Mouse (Mus musculus) left cerebral cortex, adult 18-20 months (tissue): ENCODE results near the gene Kif1c. TPM values are rescaled to one million over a fixed set of nuclear protein-coding genes. Genes with fewer than 3 reads are reported as not detected.

Experiments used
- DNase-seq, 2 experiments: peaks; one replicate each; pipeline ENCODE4 v3.0.0; 2021 to 2022; ENCODE audit warnings: low spot score in 2 of 2, mixed read lengths in 1 of 2
- long read RNA-seq, 2 experiments: library from polyadenylated mRNA; stranded (forward); transcript quantifications; one replicate each; pipeline ENCODE4 v2.0.0; 2021
- total RNA-seq, 2 experiments: library from RNA; stranded (reverse); gene quantifications; 2 replicates each; pipeline ENCODE4 v1.2.3; 2021

Gene Kif1c
- total RNA-seq: 10 to 100 TPM; 54.8 to 57.7 TPM
- long read RNA-seq, experiment 1, partial matches to known transcripts: 2 of 5 reads
- long read RNA-seq, experiment 1, other reads (novel, unspliced or antisense): 3 of 5 reads
- long read RNA-seq, experiment 2, partial matches to known transcripts: 6 of 6 reads
- long read RNA-seq, experiment 2, other reads (novel, unspliced or antisense): 0 of 6 reads

DNA sequence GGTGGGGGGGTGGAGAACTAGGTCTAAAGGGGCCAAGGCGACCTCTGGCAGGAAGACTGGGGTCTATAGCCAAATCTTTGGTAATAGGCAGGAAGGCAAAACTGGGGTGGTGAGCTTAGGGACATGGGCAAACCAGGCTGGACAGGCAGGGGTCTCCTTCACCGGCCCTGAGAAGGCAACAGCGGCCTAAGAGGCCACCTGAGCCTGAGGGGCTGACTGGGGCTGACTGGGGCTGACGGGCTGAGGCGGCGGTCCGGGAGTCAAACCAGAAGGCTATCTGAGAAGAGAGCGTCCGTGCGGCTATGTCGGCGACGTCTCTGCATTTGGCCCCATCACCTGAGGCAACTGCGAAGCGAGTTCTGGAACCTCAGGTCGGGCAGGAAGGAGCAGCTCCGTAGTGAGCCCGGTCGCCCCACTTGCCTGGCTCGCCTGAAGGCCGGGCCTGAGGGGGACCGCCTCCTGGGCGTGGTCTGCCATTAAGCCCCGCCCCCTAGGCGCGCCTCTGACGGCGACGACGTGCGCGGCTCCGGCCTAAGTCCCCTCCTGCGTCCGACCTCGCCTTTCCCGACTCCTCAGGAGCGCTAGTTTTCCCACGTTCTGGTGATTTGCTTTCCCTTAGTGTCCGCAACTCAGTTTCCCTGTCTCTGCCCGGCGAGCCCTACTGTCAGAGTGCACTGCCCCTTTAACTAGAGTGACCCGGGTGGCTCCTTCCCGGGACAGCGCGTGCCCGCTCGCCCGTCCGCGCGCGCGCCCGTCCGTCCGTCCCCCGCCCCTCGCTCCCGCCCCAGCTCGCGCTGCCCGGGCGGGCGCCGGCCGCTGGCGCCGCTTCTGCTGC is at the start of gene Kif1c, which contains the start of gene Inca1:
TSS of gene Kif1c (plus strand) at position 827 of the 835 bp plus-strand sequence.
TSS of gene Inca1 (minus strand) at position 434 of the 835 bp plus-strand sequence.
- peak; percentile 93 to 94 for DNase-seq

DNA sequence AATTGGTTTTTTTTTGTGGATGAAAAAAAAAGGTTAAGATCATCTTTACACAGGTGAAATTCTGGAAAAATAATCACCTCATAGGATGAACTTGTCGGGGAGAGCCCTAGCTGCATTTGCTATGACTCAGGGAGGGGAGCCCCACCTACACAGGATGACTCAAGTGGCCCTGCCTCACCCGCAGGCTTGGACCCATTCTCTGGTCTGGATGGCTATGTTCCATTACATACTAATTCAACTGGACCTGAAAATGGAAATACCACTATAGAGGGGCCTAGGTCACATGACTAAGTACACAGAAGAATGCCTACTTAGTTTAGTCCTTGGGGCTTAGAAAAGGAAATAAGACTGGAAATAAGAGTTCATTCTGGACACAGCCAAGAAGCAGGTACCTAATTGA is 49.0 kb upstream of the Kif1c start:
- DNase-seq: no peak

DNA sequence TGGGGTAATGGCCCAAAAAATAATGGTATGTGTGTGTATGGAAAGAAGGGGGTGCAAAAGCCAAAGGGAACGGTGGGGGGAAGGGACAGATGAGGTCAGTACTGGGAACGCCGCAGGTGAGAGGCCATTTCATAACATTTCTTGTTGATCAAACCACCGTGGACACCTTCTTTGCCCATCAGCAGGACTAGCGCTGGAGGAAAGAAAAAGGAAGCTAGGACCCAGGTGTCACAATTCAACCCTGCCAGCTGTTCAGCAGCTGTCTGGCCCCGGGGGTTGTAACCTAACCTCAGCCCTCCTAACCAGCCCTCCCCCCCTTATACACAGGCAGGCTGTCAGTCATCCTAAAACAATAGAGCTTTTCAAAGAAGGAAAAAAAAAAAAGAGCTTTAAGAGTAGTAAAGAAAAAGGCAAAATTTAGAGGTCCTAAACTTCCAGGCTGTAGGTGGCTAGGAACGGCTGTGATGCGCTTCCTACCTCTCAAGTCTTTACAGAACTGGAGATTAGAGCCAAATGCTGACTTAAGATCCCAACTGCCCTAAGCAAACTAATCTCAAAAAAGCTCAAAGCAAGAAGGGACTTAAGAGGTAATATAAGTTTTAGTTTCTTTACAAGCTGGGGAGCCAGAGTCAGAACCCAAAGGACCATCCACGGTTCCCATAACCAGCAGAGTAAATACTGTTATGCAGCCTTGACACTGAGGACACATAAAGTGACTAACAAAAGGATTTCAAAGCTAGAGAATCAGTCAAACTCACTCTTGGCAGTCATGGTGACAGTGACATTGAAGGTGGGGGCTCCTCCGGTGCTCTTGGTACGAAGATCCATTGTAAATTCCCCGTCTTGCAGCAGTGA is 48.1 kb upstream of the Kif1c start:
- DNase-seq: no peak

DNA sequence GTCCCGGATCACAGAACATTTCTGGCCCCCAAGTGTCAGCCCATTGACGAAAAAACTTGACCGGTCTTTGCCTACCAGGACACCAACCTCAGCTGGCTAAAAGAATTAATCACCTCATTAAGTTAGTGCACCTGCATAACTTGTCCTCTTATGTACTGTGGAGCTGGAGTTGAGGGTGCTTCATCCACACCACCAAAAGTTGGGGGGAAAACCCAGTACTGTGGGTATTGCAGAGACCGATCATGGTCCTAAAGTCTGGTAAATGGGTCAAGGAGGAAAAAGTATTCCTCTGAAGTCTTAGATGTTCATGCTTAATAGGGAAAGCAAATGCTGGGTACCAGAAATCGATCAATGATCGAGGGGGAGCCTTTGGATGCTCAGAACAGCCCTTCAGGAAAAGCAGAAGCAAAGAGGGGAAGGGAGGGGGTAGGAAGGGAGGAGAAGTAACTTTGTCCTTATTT is 47.4 kb upstream of the Kif1c start:
- no peak for DNase-seq

DNA sequence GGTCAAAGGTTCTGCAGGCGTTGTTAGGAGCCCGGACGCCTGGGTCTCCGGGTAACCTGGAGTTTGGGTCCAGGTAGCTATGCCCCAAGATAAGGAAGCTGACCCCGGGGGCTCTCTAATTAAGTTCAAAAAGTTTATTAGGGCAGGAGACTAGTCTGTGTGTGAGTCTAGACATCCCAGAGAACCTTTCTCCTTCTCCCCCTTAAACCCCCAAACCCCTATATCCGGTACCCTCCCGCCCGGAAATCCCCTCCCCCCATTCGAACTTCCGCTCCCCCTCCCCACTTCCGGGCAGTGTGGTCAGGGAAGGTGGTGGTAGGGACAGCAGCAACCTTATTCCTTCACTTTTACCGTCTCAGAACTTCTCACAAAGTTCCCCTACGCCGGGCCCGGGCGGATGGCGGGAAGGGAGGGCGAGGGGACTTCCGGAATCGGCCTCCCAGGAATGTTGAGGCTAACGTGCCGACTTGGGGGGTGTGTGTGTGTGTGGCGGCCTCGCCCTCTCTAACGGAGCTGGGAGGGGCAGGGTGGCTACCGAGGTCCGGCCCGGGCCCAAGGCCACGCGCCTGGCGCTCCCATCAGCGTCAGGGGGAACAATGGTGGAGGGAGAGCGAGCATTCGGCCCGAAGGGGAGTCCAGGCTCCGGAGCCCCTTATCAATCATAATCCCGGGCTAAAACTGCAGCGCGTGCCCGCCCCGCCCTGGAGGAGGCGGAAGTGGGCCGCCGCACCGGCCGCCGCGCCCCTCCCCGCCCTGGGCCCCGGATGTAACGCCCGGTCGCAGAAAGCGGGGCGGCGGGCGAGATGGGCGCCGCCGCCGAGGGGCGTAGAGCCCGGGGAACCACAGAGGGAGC is 46.8 kb upstream of the Kif1c start:
- peak; percentile 51 to 54 for DNase-seq

DNA sequence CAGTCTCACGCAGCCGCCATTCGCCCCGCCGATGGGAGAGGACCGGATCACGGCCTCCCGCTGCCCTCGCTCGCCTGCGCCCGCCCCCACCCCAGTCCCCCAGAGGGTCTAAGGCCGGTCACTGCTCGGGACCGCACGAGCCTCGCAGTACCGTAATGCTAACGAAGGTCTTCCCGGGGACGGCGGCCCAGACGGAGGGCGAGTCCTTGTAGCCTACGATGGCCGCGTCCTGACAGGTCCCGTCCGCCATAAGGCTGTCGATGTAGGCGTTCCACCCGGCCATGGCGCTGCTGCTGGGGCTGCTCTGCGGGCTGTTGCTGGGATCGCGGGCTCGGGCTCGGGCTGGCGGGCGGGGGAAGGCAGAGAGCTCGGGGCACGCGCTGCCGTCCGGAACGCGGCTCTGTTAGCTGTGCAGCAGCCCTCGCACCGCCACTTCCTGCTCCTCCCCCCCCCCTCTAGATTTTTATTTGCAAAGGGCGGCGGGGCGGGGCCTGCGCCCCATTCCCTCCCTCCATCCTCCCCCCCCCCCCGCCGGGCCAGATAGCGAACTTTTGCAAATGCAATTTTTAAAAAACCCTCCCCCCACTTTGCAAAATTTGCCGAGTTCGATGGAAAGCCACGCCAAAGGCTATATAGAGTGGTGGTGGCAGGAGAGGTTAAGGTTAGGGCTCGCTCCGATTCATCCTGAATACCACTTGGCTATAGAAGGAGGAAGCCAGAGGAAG is 46.0 kb upstream of the Kif1c start, which contains the start of gene Pfn1:
TSS of gene Pfn1 (minus strand) at position 447 of the 725 bp plus-strand sequence.
- peak; percentile 63 to 68 for DNase-seq

DNA sequence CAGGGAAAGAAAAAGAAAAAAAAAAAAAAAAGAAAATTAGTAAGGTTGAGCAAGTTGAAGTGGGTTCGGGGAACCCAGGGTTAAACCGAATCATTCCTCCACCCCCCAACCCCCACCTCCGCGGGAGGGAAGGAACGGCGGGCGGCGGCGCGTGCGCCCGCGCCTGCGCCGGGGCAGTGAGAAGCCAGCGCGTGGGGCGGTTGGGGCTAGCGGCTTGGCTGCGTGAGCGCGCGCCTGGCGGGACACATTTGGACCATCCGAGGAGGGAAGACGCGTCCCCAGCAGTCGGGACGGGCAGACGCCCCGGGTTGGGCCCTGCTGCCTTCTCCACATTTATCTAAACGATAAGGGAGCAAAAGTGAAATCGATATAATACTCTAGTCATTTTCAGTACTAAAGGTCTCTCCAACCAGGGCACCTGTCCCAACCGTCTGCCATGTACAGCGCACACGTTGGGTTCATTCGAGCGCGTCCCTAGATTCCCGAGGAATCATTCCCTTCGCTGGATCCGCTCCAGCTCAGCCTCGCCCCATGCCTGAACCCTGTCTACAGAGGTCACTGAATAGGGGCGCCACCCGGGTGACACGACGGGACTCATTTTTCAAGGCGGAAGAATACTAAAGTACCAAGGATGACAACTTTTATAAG is 45.3 kb upstream of the Kif1c start:
- DNase-seq: peak; percentile 68 to 80

DNA sequence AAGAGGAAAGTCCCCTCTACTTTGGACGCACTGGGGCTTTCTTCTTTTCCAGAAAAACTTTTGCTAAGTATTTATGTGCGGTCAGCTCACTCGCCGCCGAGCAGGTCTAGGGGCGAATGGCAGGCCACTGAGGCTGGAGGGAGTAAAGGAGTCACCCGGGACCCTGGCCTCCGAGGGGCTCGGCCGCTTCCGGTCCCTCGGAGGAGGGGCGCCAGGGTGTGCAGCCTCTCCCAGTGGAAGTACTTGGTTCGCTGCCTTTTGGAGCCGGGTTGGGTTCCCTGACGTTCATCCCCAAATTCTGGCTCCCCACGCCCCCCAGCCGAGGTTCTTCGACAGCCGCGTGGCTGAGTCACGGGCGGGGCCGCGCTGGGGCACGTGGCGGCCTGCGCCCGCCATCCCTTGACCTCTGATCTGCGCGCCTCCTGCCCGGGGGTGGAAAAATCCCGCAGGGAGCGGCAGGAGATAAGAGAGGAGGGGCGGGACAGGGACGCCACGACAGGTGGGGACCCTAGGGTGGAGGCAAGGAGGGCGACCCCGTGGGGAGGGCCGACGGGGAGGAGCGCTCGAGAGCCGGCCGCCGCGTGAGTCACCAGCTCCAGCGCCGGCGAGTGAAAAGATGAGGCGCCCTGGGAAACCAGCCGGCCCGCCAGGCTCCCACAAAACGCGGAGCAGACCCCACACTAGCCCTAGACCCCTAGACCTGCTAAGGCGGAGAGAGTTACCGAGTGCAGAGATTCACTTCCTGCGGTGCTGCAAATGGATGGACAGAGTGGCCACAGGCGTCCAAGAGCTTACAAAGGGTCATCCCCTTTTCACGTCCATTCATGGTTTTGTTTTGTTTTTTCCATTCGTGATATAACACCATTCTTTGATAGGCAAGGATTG is 44.5 kb upstream of the Kif1c start:
- no peak for DNase-seq

DNA sequence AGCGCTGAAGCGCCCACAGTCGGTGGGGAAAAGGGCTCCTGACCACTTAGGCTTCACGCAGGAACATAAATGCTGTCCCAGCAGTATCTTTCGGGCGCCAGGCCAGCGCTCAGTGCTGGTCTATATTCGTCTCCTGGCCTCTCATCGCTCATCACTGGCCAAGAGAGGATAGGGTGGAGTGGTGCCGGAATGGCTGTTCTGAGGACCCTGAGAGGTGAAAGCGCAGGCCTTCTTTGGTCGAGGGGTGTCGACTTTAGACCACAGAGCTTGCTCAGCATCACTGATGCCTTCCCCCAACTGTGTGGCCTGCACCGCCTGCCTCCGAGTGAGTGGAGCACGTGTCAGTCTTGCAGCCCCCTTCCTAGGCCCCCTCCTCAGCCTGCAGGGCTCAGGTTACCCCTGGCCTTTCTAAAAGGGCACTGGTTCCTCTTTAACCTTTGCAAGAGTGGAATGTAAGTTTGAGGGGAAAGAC is 43.9 kb upstream of the Kif1c start:
- DNase-seq: no peak

DNA sequence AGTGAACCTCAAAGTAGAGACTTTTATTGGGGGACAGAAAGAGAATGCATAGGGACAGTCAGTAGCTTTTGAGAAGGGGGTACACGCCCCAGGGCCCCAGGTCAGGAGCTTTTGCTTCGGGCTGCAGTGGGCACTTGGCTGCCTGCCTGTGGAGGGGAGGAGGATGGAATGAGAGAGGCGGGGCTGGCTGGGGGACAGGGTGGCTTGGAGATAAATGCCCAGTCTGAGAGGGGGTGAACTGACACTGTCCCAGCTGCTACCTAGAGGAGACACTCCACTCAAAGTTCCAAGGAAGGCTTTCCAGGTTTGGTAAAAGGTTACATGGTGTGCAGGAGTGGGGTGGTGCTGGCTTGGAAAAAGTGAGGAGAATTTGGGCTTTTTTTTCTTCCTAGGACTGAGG is 43.4 kb upstream of the Kif1c start, which contains the start of gene Eno3:
TSS of gene Eno3 (plus strand) at position 239 of the 400 bp plus-strand sequence.
- DNase-seq: no peak

DNA sequence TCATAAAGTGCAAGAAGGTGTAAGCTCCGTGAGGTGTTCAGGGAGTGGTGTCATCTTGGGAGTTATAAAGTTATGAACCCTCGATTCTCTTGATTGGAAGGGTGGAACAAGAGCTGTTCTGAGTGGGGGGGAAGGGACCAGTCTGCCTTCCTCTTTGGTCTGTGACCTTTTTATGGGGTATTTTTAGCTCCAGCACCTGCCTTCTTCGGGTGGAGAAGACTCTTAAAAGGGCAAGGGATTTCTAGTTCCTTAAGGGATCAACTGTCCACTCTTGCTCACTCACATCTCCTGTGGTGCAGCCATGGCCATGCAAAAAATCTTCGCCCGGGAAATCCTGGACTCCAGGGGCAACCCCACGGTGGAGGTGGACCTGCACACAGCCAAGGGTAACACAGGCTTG is 42.8 kb upstream of the Kif1c start:
- no peak for DNase-seq

DNA sequence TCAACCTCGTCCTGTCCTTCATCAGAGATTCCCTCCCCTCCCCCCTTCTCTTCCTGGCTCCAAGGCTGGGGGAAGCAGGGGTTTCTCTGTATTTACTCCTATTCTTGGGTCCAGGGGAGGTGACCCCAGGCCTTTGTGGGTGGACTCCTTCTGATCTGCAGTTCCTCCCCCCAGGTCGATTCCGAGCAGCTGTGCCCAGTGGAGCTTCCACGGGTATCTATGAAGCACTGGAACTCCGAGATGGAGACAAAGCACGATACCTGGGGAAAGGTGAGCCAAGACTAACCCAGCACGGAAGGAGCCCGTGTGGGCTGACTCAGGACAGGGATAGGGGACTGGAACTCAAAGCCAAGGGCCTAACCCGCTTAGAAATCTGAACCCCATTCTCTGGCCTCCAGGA is 42.4 kb upstream of the Kif1c start:
- no peak for DNase-seq

DNA sequence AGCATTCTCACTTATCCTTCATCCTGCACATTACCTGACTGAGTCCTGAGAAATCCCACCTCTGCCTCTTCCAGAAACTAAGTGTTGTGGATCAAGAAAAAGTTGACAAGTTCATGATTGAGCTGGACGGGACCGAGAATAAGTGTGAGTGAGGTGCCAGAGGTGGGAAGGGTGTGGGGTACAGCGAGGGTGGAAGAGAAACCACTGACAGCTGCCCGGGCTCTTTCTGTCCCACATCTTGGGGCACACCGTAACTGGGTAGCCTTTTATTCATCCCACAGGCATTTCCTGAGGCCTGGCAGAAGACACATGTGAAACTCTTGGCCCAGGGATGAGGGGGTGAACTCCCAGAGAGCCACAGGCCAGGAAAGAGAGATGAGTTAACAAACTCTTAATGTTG is 41.8 kb upstream of the Kif1c start:
- no peak for DNase-seq

DNA sequence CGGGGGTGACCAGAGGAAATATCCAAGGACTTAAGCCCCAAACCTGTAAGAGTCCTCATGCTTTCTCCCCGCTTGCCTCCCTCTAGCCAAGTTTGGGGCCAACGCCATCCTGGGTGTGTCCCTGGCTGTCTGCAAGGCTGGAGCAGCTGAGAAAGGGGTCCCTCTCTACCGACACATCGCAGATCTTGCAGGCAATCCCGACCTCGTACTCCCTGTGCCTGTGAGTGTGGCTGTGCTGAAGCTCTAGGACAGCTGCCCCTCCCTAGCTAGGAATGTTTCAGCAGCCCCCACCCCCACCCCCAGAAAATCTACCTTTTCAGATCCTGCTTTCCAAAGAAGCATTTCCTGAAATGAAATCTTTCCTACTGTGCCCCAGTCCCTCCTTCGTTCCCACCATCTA is 41.4 kb upstream of the Kif1c start:
- DNase-seq: no peak

DNA sequence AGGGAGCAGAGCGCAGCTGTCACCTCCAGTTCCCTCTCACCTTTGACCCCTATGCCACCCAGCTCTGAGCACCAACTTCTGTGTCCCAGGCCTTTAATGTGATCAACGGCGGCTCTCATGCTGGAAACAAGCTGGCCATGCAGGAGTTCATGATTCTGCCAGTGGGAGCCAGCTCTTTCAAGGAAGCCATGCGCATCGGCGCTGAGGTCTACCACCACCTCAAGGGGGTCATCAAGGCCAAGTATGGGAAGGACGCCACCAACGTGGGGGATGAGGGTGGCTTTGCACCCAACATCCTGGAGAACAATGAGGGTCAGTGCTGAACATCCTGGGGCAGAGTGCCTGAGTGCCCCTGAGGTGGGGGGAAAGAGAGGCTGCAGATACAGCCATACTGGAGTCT is 39.8 kb upstream of the Kif1c start:
- DNase-seq: no peak

DNA sequence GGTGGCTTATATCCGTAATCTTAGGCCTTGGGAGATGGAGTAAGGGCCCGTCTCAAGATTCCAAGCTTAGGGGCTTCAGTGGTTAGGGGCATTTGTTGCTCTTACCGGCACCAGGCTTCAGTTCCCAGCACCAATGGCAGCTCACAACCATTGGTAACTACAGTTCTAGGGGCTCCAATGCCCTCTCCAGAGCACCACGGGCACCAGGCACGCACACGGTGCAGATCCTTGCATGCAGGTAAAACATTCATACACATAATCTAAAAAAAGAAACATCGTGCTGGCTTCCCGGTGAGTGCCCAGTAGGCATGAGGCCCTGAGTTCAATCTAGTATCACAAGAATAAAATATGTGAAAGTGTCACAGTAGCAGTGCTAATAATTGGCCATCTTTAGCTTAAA is 37.2 kb upstream of the Kif1c start:
- no peak for DNase-seq

DNA sequence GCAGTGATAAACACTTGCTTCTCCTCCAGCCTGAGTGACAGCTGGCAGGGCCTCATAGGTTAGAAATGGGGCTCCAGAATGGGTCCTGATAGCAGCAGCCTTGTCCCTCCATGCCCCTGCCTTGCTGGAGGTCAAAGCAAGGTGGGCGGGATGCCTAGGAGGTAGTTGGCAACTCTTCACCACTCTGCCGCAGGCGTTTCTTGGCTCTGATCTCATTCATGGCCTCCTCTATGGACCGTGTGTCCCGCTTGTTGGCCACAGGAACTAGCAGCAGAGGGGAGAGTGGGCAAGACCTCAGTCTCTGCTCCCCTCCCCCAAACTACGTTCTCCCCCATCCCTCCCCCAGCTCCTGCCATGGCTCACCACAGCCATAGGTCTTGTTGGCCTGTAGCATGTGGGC is 36.4 kb upstream of the Kif1c start:
- DNase-seq: no peak

DNA sequence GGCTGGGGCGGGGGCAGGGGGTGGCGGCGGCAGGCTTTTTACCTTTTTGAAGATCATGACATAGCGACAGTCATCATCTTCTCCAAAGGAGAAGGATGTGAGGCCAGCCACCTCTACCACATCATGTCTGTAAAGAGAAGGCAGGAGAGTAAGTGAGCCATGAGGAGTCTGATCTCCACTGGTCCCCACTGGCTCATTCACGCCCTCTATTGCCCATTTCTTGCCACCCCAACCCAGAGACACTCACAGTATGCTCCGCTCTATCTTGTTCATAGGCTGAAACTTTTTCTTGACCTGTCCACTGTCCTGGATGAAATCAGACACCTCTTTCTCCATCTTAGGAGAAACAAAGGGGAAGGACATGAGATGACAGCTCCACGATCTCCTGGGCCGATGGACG is 35.6 kb upstream of the Kif1c start:
- no peak for DNase-seq
